Mouse (Mus musculus) embryo, embryonic 10 days (tissue): Measurements from ENCODE around the gene Slc25a21.
A peak's percentile ranks its signal among the peaks of the same experiment; 100 is the strongest.

ENCODE experiments used
- DNase-seq: peaks from one replicate; pipeline ENCODE4 v3.0.0-alpha.2; 2015; ENCODE audit warnings: low spot score

Slc25a21 gene

GRCm38 (mm10) chr12:56877796-56878195, 319.5 kb downstream of the Slc25a21 start:
- DNase-seq = no peak

- no peak for DNase-seq
Measured at GRCm38 (mm10) chr12:56876549-56876948, 320.7 kb downstream of the Slc25a21 start.

- no peak for DNase-seq
Measured at GRCm38 (mm10) chr12:56873204-56873603, 324.1 kb downstream of the Slc25a21 start.

GRCm38 (mm10) chr12:56870569-56870968, 326.7 kb downstream of the Slc25a21 start:
- no peak for DNase-seq

GRCm38 (mm10) chr12:56863873-56864562, 333.3 kb downstream of the Slc25a21 start:
- no peak for DNase-seq

DNA sequence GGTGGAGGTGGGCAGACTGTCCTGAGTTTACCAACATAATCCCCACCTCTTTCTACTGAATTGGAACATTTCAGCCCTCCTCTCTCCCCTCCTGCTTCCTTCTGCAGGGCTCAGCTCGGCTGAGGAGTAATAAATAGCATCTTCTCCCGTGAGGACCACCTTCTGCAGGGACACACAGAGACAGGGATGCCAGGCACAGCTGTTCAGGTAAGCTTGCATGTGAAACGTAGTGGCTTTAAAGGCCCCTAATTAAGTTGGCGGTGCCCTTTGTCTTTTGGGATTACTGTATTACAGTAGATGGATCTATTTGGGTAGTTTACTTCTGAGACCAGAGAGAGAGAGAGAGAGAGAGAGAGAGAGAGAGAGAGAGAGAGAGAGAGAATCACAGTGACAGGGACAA, 344.6 kb downstream of the Slc25a21 start:
- no peak for DNase-seq

DNA sequence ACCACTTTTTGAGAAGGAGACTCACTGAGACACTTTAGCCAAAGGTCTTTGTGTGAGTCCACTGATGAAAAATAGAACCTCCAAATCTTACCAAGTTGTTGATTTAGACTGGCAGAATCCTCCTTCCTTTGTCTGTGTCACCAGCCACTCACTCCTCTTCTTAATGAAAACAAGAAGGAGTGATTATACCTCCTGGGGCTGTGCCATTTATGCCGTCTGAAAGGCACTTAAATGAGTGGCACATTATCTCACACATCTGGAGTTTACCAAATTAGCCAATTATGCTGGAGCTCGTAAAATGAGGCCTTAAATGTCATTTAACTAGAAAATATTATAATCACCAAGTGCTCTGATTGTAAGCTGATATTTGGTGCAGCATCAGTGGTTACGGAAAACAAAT, 345.8 kb downstream of the Slc25a21 start:
- DNase-seq = no peak

GRCm38 (mm10) chr12:56829945-56830344, 367.3 kb downstream of the Slc25a21 start:
- no peak for DNase-seq

DNA sequence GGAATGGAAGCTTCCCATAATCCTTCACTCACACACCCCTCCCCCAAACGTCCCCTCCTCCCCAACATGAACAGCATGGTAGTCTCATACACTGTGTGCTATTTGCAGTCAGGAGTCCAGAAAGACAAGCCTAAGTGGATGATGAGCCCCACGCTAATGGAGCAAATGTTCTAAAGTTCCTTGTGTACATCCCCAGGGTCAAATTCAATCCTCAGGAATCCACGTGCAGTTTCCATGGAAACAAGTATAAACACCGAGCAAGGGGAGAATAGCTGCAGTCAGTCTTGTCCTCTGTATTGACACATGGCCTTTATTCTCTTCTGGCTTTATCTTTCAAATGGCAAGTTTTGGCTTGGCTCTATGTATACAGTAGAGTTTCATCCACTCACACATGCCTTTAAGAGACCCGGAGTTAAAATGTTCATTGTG, 367.8 kb downstream of the Slc25a21 start:
- peak; percentile 78 for DNase-seq

DNA sequence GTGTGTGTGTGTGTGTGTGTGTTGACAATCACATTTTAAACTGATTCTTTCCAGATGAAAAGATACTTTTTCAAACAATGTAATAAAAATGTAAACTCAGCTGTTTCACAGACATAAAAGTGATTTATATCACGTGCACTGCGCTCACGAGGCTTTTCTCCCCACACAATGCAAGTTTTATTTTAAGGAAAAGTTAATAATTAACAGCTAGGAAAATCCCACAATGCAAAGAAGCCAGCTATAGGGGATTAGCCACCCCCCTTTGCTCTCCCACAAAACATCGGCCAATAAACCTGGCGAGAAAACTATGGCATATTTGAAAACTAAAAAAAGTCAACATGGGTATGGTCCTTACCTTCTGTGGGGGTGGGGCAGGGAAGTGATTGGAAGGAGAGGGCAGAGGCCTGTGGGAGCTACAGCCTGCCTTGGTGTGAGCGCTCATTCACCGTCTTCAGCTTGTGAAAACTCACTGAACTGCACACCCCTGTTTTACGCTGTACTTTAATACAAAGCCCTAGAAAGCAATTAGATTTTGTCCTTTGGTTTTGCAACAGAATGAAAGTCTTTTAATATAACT, 369.4 kb downstream of the Slc25a21 start:
- no peak for DNase-seq

GRCm38 (mm10) chr12:56824688-56825087, 372.6 kb downstream of the Slc25a21 start:
- DNase-seq = no peak

DNA sequence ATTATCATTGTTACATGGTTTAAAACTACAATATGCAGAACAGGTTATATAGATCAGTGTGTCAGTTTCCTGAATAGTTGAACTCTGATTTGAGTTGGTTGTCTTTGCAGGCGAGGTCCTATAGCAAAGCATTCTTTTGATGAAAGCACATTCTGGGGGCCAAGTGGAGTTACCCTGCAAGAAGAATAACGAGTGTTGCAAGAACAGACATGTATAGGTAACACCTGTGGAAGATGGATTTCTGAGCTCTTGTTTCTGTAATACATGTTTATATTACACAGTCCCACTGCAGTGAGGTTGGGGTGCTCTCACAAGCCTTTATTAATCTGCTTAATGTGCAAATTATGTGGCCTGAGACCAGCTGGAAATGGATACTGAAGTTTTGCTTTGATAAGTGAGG, 375.1 kb downstream of the Slc25a21 start:
- no peak for DNase-seq

DNA sequence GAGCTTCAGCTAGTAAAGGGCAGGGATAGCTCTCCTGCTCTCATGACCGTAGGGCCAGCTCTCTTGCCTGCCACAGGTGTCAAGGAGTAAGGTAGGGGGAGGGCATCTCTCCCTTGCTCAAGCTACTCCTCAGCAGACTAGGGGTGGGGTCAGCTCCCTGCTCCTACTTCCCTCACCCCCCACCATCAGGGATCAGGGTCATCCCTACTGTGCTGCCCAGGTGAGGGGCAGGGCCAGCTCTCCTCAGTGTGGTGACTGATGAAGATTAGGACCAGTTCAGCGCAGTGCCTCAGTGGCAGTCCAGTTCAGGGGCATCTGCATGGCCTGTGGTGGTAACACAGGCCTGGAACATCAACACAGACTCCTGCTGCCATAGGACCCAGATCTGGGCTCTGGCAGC, 376.7 kb downstream of the Slc25a21 start:
- DNase-seq = no peak

- no peak for DNase-seq
Measured at GRCm38 (mm10) chr12:56807483-56807882, 389.8 kb downstream of the Slc25a21 start.

DNA sequence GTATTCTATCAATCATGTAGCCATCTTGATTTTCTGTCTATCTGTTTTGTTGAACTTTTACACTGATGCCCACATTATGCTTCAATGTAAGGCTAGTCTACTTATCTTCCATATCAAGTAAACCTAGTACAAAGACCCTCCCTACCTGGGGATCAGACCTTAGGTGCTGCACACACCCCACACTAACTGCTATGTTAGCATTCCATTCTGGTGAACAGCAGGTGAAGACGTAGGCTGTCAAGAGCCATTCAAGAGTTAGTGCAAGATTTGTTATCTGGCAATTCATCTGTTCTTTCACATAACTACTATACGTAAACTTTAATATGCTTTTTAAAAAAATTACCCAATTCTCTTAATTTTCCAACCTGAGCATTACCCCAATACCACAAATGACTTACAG, 390.2 kb downstream of the Slc25a21 start:
- no peak for DNase-seq

DNA sequence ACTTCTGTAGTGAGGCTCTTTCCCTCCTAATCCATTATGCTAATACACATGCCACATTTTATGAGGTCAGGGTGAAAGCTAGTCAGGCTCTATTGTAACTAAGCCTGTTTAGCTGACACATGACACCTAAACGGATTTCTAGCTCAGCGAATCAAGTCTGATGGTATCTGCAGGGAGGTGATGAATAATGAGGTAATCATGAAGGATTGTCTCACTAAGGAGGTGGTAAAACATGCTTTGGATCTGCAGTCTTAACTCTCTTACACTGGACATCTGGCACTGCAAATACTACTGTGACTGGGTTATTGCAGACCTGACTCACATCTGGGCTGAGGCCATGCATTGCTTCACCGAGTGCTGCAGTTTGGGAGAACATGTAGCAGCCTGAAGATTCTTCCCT, 392.8 kb downstream of the Slc25a21 start:
- DNase-seq = peak; percentile 28

- DNase-seq = no peak
Measured at GRCm38 (mm10) chr12:56798641-56799415, 398.4 kb downstream of the Slc25a21 start.

- no peak for DNase-seq
Measured at GRCm38 (mm10) chr12:56789236-56789635, 408.0 kb downstream of the Slc25a21 start.

- no peak for DNase-seq
Measured at GRCm38 (mm10) chr12:56785250-56785649, 412.0 kb downstream of the Slc25a21 start.

DNA sequence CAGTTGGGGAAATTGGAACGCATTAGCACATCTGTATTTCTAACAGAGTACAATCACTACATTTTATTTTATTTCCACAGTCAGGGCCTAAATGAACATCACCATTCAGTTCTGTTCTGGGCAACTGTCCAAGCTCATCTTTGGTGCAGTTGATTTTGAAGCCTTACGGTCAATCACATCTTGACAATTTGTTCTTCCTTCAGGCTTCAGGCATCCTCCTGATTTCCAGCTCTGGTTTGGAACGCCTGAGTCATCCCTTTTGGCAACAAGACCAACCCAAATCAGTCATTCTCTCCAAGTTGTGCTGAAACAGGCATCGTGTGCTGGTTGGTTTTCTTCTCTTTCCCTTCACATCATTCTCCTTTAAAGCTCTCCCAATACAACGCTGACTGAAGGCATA, 416.1 kb downstream of the Slc25a21 start:
- no peak for DNase-seq

DNA sequence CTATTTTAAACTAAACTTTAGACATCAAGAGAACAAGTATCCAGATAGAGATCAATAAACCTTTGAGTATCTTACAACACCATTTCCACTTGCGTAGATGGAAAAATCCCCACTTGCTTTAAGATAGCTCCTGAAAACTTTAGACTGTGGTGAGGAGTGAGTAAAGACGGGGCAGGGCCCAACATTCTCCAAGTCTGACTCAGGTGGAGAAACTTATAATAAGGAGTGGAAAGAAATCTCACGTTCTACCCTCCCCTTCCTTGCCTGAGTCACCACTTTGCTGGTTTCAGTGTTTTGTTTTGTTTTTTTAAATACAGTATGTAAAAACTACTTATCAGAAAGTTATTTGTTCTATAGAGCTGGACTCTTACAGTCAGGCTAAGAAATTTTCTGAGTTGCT, 417.7 kb downstream of the Slc25a21 start:
- no peak for DNase-seq

DNA sequence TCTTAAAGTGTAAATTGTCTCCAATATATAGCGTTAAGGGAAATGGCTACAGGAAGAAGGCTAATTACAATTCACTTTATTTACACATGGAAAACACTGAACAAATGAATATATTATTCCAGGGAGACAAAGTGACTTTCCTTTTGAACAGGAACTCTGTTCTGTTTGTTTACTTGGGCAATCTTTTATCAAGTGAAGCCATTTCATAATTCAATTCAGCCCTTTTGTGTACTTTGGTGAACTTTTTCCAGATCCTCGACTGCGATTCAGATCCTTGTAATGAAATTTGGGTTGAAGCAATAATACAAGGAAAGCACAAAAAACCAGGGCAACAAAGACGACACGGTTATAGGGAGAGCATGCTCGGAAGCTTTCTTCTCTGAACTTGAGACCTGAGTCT, 423.3 kb downstream of the Slc25a21 start:
- no peak for DNase-seq

GRCm38 (mm10) chr12:56769421-56769820, 427.9 kb downstream of the Slc25a21 start:
- no peak for DNase-seq
